Mouse (Mus musculus) liver, adult 2 months (tissue): ENCODE results near the gene Traf5.

ENCODE experiments used
- CTCF ChIP-seq: fragments of 200-500 bp; IDR thresholded peaks from 2 replicates; pipeline ENCODE4 v1.5.1; 2011; ENCODE audit warnings: low read depth, low read length, control low read depth
- POLR2A ChIP-seq: fragments of 200-500 bp; IDR thresholded peaks from 2 replicates; pipeline ENCODE4 v1.6.1; 2011; ENCODE audit warnings: low read length, control low read depth; ENCODE audit not compliant: insufficient read depth; ENCODE audit errors: extremely low read depth

DNA sequence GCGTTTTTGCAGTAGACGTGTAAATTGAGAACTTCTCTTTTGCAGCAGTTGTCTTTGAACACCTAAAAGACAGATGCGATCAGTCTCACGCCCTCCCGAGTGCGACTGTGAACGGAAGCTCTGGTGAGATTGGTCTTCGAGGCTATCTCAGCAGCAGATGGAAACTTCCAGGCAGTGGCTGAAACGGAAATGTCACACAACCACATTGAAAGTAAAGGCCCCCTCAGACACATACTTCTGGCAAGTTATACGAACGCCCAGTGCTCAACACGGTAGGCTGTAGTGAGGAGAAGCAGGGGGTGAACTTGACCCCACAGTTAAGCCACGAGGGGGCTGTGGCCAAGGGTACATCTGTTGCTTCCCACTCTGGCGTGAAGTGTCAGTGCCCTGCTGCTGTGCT is 29.7 kb downstream of the Traf5 start:
- no peak for TF ChIP-seq CTCF
- TF ChIP-seq POLR2A: no peak
